7 mouse cellular contexts compared by ENCODE assay signal in the genomic region with DNA sequence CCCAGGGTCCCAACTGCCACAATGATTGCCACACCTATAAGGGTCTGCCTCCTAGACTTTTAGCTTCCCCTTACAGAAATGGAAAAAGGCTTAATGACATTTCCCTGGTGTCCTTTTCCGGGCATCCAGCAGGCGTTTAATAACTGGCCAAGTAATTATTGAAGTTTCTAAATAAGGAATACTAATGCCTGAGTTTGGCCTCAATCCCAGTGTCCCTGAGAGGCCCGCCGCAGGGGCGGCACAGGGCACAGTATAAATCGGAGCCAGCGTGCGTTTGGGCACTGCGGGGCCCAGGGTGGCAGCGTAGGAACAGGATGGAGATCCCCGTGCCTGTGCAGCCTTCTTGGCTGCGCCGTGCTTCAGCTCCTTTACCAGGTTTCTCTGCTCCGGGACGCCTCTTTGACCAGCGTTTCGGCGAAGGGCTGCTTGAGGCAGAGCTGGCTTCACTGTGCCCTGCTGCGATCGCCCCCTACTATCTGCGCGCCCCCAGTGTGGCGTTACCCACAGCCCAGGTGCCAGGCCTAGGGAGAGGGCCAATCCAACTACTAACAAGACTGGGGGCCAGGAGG. TPM values are rescaled to one million over a fixed set of nuclear protein-coding genes. Genes with fewer than 3 reads are reported as not detected.
DNase-seq lines count a peak whose midpoint lies in the region; ATAC-seq lines count a peak whose summit lies in the region.

No protein-coding gene starts in this region.

- H3K27me3 ChIP-seq in forebrain, embryonic 15.5 days, result no peaks in the 10 kb centered on the region
- H3K27me3 ChIP-seq in hindbrain, embryonic 10.5 days (ENCODE audit: insufficient read depth, poor library complexity, severe bottlenecking), result peaks cover 6% of the 10 kb centered on the region; the same call in 1 of the 2 replicates
- no peaks in the 10 kb centered on the region for H3K27me3 ChIP-seq in limb, embryonic 13.5 days
- H3K27me3 ChIP-seq in midbrain, embryonic 14.5 days (ENCODE audit: control insufficient read depth, insufficient read depth, low read length), result no peaks in the 10 kb centered on the region

- peak overlapping the region; percentile 94 for H3K4me2 ChIP-seq in forebrain, embryonic 15.5 days (replicated peaks)
- peak overlapping the region; percentile 94 for H3K4me2 ChIP-seq in limb, embryonic 13.5 days (replicated peaks)
- H3K4me2 ChIP-seq in midbrain, embryonic 14.5 days (ENCODE audit: low read length), result peak overlapping the region; percentile 74

- peaks cover 23% of the 10 kb centered on the region for H3K4me1 ChIP-seq in forebrain, embryonic 15.5 days
- H3K4me1 ChIP-seq in hindbrain, embryonic 10.5 days (replicated peaks), result peaks cover 22% of the 10 kb centered on the region
- peaks cover 27% of the 10 kb centered on the region for H3K4me1 ChIP-seq in limb, embryonic 13.5 days
- peaks cover 10% of the 10 kb centered on the region for H3K4me1 ChIP-seq in midbrain, embryonic 14.5 days (ENCODE audit: control insufficient read depth, insufficient read depth, low read length)

- H3K4me3 ChIP-seq in forebrain, embryonic 15.5 days, result peak overlapping the region; percentile 74
- H3K4me3 ChIP-seq in hindbrain, embryonic 10.5 days, result peak overlapping the region; percentile 68
- peak overlapping the region; percentile 68 for H3K4me3 ChIP-seq in limb, embryonic 13.5 days
- peak overlapping the region; percentile 52 for H3K4me3 ChIP-seq in midbrain, embryonic 14.5 days (replicated peaks; ENCODE audit: low read depth, low read length)

- ATAC-seq in forebrain, embryonic 15.5 days (replicated peaks), result no peak
- no peak for ATAC-seq in limb, embryonic 13.5 days (ENCODE audit: low FRiP score, low read depth)
- peak; percentile 15; the same call in 1 of the 2 replicates for ATAC-seq in midbrain, embryonic 14.5 days (ENCODE audit: low FRiP score, low TSS enrichment)

- DNase-seq in Muller cell, postnatal 12 days (ENCODE audit: inconsistent ontology term), result peak; percentile 76
- peak; percentile 59 for DNase-seq in brain, adult 2 months (ENCODE audit: low read depth, low spot score)
- no peak for DNase-seq in hindbrain, embryonic 10.5 days (ENCODE audit: low spot score)
- peak; percentile 53 for DNase-seq in midbrain, embryonic 14.5 days
- DNase-seq in urinary bladder, postnatal 36 days (ENCODE audit: low spot score in 2 of 2), result peak; percentile 15 to 24

- H3K9me3 ChIP-seq in forebrain, embryonic 15.5 days, result no peaks in the 10 kb centered on the region
- no peaks in the 10 kb centered on the region for H3K9me3 ChIP-seq in hindbrain, embryonic 10.5 days
- no peaks in the 10 kb centered on the region for H3K9me3 ChIP-seq in limb, embryonic 13.5 days
- no peaks in the 10 kb centered on the region for H3K9me3 ChIP-seq in midbrain, embryonic 14.5 days (ENCODE audit: control insufficient read depth, low read length)

- WGBS in forebrain, embryonic 15.5 days, result 2% methylated on average over 23 of the region's 23 CpGs
- 9% methylated on average over 23 of the region's 23 CpGs for WGBS in hindbrain, embryonic 10.5 days
- WGBS in limb, embryonic 13.5 days, result 5% methylated on average over 23 of the region's 23 CpGs
- WGBS in midbrain, embryonic 14.5 days, result 9% methylated on average over 23 of the region's 23 CpGs

- peaks cover 37% of the 10 kb centered on the region for H3K36me3 ChIP-seq in forebrain, embryonic 15.5 days
- H3K36me3 ChIP-seq in hindbrain, embryonic 10.5 days, result peaks cover 56% of the 10 kb centered on the region
- peaks cover 51% of the 10 kb centered on the region for H3K36me3 ChIP-seq in limb, embryonic 13.5 days
- peaks cover 38% of the 10 kb centered on the region for H3K36me3 ChIP-seq in midbrain, embryonic 14.5 days (ENCODE audit: control insufficient read depth, insufficient read depth, low read length)

- H3K9ac ChIP-seq in forebrain, embryonic 15.5 days (replicated peaks), result peak overlapping the region; percentile 54
- peak overlapping the region; percentile 77 for H3K9ac ChIP-seq in limb, embryonic 13.5 days
- peak overlapping the region; percentile 27; the same call in 1 of the 2 replicates for H3K9ac ChIP-seq in midbrain, embryonic 14.5 days (replicated peaks; ENCODE audit: low read length)

- H3K27ac ChIP-seq in forebrain, embryonic 15.5 days (replicated peaks), result peak overlapping the region; percentile 99
- peak overlapping the region; percentile 96 for H3K27ac ChIP-seq in hindbrain, embryonic 10.5 days
- peak overlapping the region; percentile 95 for H3K27ac ChIP-seq in limb, embryonic 13.5 days
- H3K27ac ChIP-seq in midbrain, embryonic 14.5 days (replicated peaks; ENCODE audit: low read depth, low read length), result peak overlapping the region; percentile 84

RNA-seq across cellular contexts. Expression of gene Proser3, which starts 1.0 kb away (rescaled TPM):
- 12.3 and 13.9 TPM in 2 replicates for polyA plus RNA-seq in forebrain, embryonic 15.5 days (2015; fragmentation: Nextera tagmentation; extraction: Ambion mirVana)
- polyA plus RNA-seq in hindbrain, embryonic 10.5 days (2016; fragmentation: Nextera tagmentation; extraction: Ambion mirVana), result 13.8 and 15.1 TPM in 2 replicates
- 13.9 TPM in 2 replicates for polyA plus RNA-seq in limb, embryonic 13.5 days (2015; fragmentation: Nextera tagmentation; extraction: Ambion mirVana)
- 7.4 and 10.9 TPM in 2 replicates for polyA plus RNA-seq in midbrain, embryonic 14.5 days (2014; fragmentation: Nextera tagmentation; extraction: Ambion mirVana)

RNA-seq across cellular contexts. Expression of gene Hspb6, which starts 1.1 kb away (rescaled TPM):
- 9.3 and 10.4 TPM in 2 replicates for polyA plus RNA-seq in forebrain, embryonic 15.5 days (2015; fragmentation: Nextera tagmentation; extraction: Ambion mirVana)
- polyA plus RNA-seq in hindbrain, embryonic 10.5 days (2016; fragmentation: Nextera tagmentation; extraction: Ambion mirVana), result 4.1 and 5.3 TPM in 2 replicates
- 15.4 and 17.5 TPM in 2 replicates for polyA plus RNA-seq in limb, embryonic 13.5 days (2015; fragmentation: Nextera tagmentation; extraction: Ambion mirVana)
- polyA plus RNA-seq in midbrain, embryonic 14.5 days (2014; fragmentation: Nextera tagmentation; extraction: Ambion mirVana), result 6.3 and 7.4 TPM in 2 replicates

RNA-seq across cellular contexts. Expression of gene Lin37, which starts 6.5 kb away (rescaled TPM):
- 58.9 and 63.3 TPM in 2 replicates for polyA plus RNA-seq in forebrain, embryonic 15.5 days (2015; fragmentation: Nextera tagmentation; extraction: Ambion mirVana)
- polyA plus RNA-seq in hindbrain, embryonic 10.5 days (2016; fragmentation: Nextera tagmentation; extraction: Ambion mirVana), result 47.6 and 50.2 TPM in 2 replicates
- 44.2 and 48.3 TPM in 2 replicates for polyA plus RNA-seq in limb, embryonic 13.5 days (2015; fragmentation: Nextera tagmentation; extraction: Ambion mirVana)
- 49.9 and 59.1 TPM in 2 replicates for polyA plus RNA-seq in midbrain, embryonic 14.5 days (2014; fragmentation: Nextera tagmentation; extraction: Ambion mirVana)

RNA-seq across cellular contexts. Expression of gene U2af1l4, which starts 10.0 kb away (rescaled TPM):
- 118 and 122 TPM in 2 replicates for polyA plus RNA-seq in forebrain, embryonic 15.5 days (2015; fragmentation: Nextera tagmentation; extraction: Ambion mirVana)
- polyA plus RNA-seq in hindbrain, embryonic 10.5 days (2016; fragmentation: Nextera tagmentation; extraction: Ambion mirVana), result 96.0 and 106 TPM in 2 replicates
- 81.3 and 91.1 TPM in 2 replicates for polyA plus RNA-seq in limb, embryonic 13.5 days (2015; fragmentation: Nextera tagmentation; extraction: Ambion mirVana)
- 103 and 104 TPM in 2 replicates for polyA plus RNA-seq in midbrain, embryonic 14.5 days (2014; fragmentation: Nextera tagmentation; extraction: Ambion mirVana)

RNA-seq across cellular contexts. Expression of gene Gm49396, which starts 10.0 kb away (rescaled TPM):
- polyA plus RNA-seq in forebrain, embryonic 15.5 days (2015; fragmentation: Nextera tagmentation; extraction: Ambion mirVana), result 21.7 and 22.7 TPM in 2 replicates
- polyA plus RNA-seq in hindbrain, embryonic 10.5 days (2016; fragmentation: Nextera tagmentation; extraction: Ambion mirVana), result 16.4 and 16.9 TPM in 2 replicates
- 13.8 and 14.1 TPM in 2 replicates for polyA plus RNA-seq in limb, embryonic 13.5 days (2015; fragmentation: Nextera tagmentation; extraction: Ambion mirVana)
- polyA plus RNA-seq in midbrain, embryonic 14.5 days (2014; fragmentation: Nextera tagmentation; extraction: Ambion mirVana), result 8.2 and 11.8 TPM in 2 replicates

Comparison
In these comparisons a context has a peak if more than half of its experiments do, and no peak if none do; other contexts are left out.
1. H3K9ac ChIP-seq: peak in every context shown above with its lines; median percentile 77 in limb, embryonic 13.5 days; 54 in forebrain, embryonic 15.5 days; 27 in midbrain, embryonic 14.5 days.